Mouse (Mus musculus) lung, embryonic 14.5 days (tissue): ENCODE data around the gene Gm12169. TPM values are rescaled to one million over a fixed set of nuclear protein-coding genes. Genes with fewer than 3 reads are reported as not detected.

ENCODE experiments used
- ATAC-seq: fragments of 200-750 bp; cut with Nextera tagmentation; 2 replicates; pipeline ENCODE4 v1.8.0; 2017; ENCODE audit warnings: mild to moderate bottlenecking, moderate TSS enrichment, moderate library complexity; ENCODE audit not compliant: insufficient read depth
- DNase-seq: peaks from one replicate; pipeline ENCODE4 v3.0.0-alpha.2; 2015
- H3K27ac ChIP-seq: fragments of 300-500 bp; sonication (generic); 2 replicates; pipeline ENCODE4 v1.5.1; 2014; ENCODE audit warnings: low read depth, mild to moderate bottlenecking, moderate library complexity
- H3K27me3 ChIP-seq: fragments of 300-500 bp; sonication (generic); 2 replicates; pipeline ENCODE4 v1.6.1; 2014; ENCODE audit warnings: low read length, control low read depth; ENCODE audit not compliant: insufficient read depth
- H3K36me3 ChIP-seq: fragments of 300-500 bp; sonication (generic); 2 replicates; pipeline ENCODE4 v1.6.1; 2014; ENCODE audit warnings: control low read depth; ENCODE audit not compliant: insufficient read depth
- H3K4me1 ChIP-seq: fragments of 300-500 bp; sonication (generic); 2 replicates; pipeline ENCODE4 v1.6.1; 2014; ENCODE audit warnings: antibody characterized with exemption, control low read depth; ENCODE audit not compliant: insufficient read depth
- H3K4me2 ChIP-seq: fragments of 300-500 bp; sonication (generic); 2 replicates; pipeline ENCODE4 v1.6.1; 2014; ENCODE audit warnings: mild to moderate bottlenecking
- H3K4me3 ChIP-seq: fragments of 300-500 bp; sonication (generic); 2 replicates; pipeline ENCODE4 v1.5.1; 2014; ENCODE audit warnings: low read depth, low read length
- H3K9ac ChIP-seq: fragments of 300-500 bp; sonication (generic); 2 replicates; pipeline ENCODE4 v1.6.1; 2014
- H3K9me3 ChIP-seq: fragments of 300-500 bp; sonication (generic); 2 replicates; pipeline ENCODE4 v1.6.1; 2016; ENCODE audit warnings: low read depth, low read length, control low read depth
- CTCF ChIP-seq: IDR thresholded peaks from 2 replicates; pipeline ENCODE4 v1.5.1; 2016; ENCODE audit warnings: antibody characterized with exemption, low read depth
- WGBS: fragments of 180-500 bp; shearing (Covaris S2); extraction: QIAGEN DNeasy Blood & Tissue Kit; methylation state at CpG from one replicate; pipeline ENCODE4 v1.1.7; 2014; 5-methylcytosine and 5-hydroxymethylcytosine counted together
- polyA plus RNA-seq: library from polyadenylated mRNA; unstranded; fragments of >200 nt; fragmentation: Nextera tagmentation; extraction: Ambion mirVana; gene quantifications from 2 replicates; pipeline ENCODE4 v1.2.1, GENCODE M21; 2014

Gm12169 gene
- polyA plus RNA-seq, 1 experiment from 2014 or later = not detected

DNA sequence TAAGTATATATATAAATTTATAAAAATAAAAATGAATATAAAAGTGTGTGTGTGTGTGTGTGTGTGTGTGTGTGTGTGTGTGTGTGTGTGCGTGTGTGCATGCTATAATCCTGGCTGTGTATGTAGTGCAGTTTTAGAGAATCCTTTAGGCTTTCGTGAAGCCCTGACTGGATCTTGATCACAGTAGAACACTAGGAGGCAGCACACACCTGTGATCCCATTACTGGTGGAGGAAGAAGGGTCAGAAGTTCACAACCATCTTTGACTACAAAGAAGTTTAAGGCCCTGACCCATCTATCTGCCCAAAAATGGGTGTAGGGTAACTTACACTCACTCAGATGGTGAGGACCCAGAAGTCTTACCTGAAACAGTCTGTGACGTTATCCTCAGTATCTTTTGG is 1.3 kb upstream of the Gm12169 start:
- H3K9me3 ChIP-seq = no peaks in the 10 kb centered on the region
- no peak overlapping the region for H3K4me3 ChIP-seq
- DNase-seq (no peak), ATAC-seq (no peak)
- no peak overlapping the region for H3K9ac ChIP-seq
- H3K36me3 ChIP-seq = no peaks in the 10 kb centered on the region
- H3K27me3 ChIP-seq = no peaks in the 10 kb centered on the region
- 81% methylated on average over 3 of the region's 3 CpGs for WGBS
- H3K4me2 ChIP-seq = no peak overlapping the region
- H3K4me1 ChIP-seq = no peaks in the 10 kb centered on the region
- 0 out of 2 replicates have a peak, but pooled peaks have one; percentile 24 for TF ChIP-seq CTCF
- no peak overlapping the region for H3K27ac ChIP-seq

DNA sequence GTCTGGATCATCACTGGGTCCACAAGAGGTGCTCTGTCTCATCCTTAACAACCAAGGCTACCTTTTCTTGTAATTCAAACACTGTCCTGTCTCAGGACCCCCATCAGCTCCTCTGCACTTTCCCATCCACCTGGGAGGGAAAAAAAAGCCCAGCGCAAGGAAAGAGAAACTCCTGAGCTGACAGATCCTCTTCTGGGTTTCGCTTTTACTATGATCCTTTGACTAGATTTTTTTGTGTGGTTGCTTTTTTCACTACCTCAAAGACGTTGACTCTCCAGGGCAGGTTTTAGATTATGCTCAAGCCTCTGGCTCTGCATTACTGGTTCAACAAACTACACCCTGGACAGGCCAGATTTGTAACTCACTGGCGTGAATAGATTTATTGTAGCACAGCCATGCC is 6.1 kb downstream of the Gm12169 start:
- Histone ChIP-seq H3K4me1 (no peaks in the 10 kb centered on the region), H3K4me2 (no peak overlapping the region), H3K9me3 (no peaks in the 10 kb centered on the region), H3K27me3 (no peaks in the 10 kb centered on the region), H3K4me3 (no peak overlapping the region), H3K9ac (no peak overlapping the region), H3K36me3 (no peaks in the 10 kb centered on the region), H3K27ac (no peak overlapping the region)
- no peak for ATAC-seq
- DNase-seq = peak; percentile 2
- no peak for TF ChIP-seq CTCF
- WGBS = 55% methylated on average over 4 of the region's 4 CpGs

DNA sequence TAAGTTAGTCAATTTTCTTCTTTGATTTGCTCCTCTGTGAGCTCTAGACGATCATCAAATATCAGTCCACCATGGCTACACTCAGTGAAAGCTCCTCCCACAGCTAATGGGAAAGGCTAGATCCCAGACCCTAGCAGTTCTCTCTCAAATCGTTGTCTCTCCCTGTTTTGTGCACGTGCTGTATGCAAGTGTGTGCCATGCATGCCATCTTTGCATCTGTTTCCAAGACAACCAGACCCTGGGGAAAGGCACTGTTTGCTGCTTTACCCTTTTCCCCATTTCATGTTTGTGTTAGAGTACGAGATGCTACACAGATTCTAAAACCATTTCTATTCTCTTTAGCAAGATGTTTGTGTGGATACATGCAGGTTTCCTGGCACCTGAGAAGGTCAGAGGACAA is 13.0 kb downstream of the Gm12169 start:
- Histone ChIP-seq H3K4me3 (no peak overlapping the region), H3K27ac (no peak overlapping the region), H3K27me3 (no peaks in the 10 kb centered on the region), H3K4me2 (no peak overlapping the region), H3K36me3 (no peaks in the 10 kb centered on the region), H3K4me1 (no peaks in the 10 kb centered on the region), H3K9me3 (no peaks in the 10 kb centered on the region), H3K9ac (no peak overlapping the region)
- DNase-seq (no peak), ATAC-seq (no peak)
- TF ChIP-seq CTCF = no peak
- WGBS = 73% methylated on average over 4 of the region's 4 CpGs

DNA sequence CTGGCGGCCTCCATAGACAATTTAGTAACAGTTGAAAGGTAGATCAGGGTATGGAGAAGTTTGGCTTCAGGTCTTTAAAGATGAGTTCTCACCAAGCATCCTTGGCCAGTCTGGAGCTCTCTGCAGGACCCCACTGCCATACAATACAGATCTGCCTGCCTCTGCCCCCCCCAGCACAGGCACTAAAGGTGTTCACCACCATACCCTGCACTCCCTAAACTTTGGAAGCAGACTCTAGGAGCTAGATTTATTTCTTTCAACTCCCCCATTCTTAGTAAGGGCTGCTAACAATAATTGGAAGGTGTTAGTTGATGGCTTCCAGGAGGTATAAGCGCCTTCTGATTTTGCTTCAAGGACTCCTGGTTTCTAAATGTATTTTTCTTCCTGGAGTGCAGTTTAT is 19.5 kb downstream of the Gm12169 start:
- Histone ChIP-seq H3K4me2 (no peak overlapping the region), H3K27ac (no peak overlapping the region), H3K9me3 (no peaks in the 10 kb centered on the region), H3K4me3 (no peak overlapping the region), H3K4me1 (no peaks in the 10 kb centered on the region), H3K9ac (no peak overlapping the region), H3K36me3 (no peaks in the 10 kb centered on the region), H3K27me3 (no peaks in the 10 kb centered on the region)
- TF ChIP-seq CTCF = no peak
- WGBS = 72% methylated on average over 2 of the region's 2 CpGs
- DNase-seq (peak; percentile 9), ATAC-seq (no peak)

DNA sequence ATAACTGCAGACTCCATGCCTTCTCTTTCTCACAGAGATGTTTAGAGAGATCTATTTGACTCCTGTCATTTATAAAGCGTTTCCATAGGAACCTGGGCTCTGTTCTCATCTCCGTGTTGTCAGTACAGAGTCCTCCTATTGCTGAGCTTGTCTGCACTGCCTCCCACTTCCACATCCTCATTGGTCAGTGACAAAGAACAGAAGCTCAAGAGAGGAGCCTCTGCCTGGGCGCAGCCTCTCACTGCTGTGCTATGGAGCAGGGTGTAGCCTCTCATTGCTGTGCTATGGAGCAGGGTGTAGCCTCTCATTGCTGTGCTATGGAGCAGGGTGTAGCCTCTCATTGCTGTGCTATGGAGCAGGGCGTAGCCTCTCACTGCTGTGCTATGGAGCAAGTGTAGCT is 25.7 kb downstream of the Gm12169 start:
- no peak overlapping the region for H3K9ac ChIP-seq
- no peak overlapping the region for H3K4me3 ChIP-seq
- no peaks in the 10 kb centered on the region for H3K4me1 ChIP-seq
- no peak overlapping the region for H3K4me2 ChIP-seq
- DNase-seq (no peak), ATAC-seq (no peak)
- 76% methylated on average over 4 of the region's 4 CpGs for WGBS
- TF ChIP-seq CTCF = no peak
- no peaks in the 10 kb centered on the region for H3K36me3 ChIP-seq
- H3K9me3 ChIP-seq = no peaks in the 10 kb centered on the region
- H3K27me3 ChIP-seq = no peaks in the 10 kb centered on the region
- H3K27ac ChIP-seq = no peak overlapping the region

DNA sequence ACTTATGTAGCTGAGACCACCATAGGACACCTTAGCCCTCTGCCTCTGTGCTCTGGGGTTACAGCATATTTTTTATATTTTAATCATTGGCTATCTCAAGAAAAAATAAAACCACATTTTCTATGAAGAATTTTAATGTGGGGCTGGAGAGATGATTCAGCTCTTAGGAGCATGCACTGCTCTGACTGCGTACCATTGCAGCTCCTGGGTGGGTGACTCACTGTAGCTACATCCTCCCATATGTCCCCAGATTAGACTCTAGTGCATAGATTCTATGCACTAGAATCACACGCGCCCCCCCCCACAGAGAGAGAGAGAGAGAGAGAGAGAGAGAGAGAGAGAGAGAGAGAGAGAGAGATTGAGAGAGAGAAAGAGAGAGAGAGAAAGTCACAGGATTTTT is 28.7 kb downstream of the Gm12169 start:
- no peak overlapping the region for H3K4me3 ChIP-seq
- no peak overlapping the region for H3K9ac ChIP-seq
- no peak for DNase-seq
- H3K36me3 ChIP-seq = no peaks in the 10 kb centered on the region
- H3K27me3 ChIP-seq = no peaks in the 10 kb centered on the region
- no peak for TF ChIP-seq CTCF
- H3K9me3 ChIP-seq = no peaks in the 10 kb centered on the region
- no peaks in the 10 kb centered on the region for H3K4me1 ChIP-seq
- ATAC-seq = no peak
- WGBS = 82% methylated on average over 3 of the region's 3 CpGs
- no peak overlapping the region for H3K27ac ChIP-seq
- H3K4me2 ChIP-seq = no peak overlapping the region

DNA sequence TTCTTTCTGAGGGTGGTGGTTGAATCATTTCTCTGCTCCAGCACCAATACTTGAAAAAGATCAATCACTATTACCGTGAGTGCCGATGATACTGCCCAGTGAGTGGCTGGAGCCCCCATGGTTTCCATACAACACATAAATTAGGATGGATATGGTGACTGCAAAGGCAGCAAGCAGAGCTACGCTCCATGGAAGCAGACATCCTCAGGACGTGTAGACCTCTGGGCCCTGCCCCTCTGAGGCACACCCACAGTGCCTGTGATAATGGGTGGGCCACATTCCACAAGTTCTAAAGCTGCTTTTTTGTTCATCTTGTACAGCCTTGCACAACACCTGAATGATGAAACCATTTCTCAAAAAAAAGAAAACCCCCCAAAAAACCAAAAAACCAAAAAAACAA is 37.1 kb downstream of the Gm12169 start:
- no peaks in the 10 kb centered on the region for H3K9me3 ChIP-seq
- H3K4me3 ChIP-seq = no peak overlapping the region
- no peaks in the 10 kb centered on the region for H3K36me3 ChIP-seq
- 70% methylated on average over 4 of the region's 4 CpGs for WGBS
- H3K27ac ChIP-seq = no peak overlapping the region
- no peak overlapping the region for H3K4me2 ChIP-seq
- no peak for TF ChIP-seq CTCF
- DNase-seq (no peak), ATAC-seq (no peak)
- no peaks in the 10 kb centered on the region for H3K4me1 ChIP-seq
- no peaks in the 10 kb centered on the region for H3K27me3 ChIP-seq
- no peak overlapping the region for H3K9ac ChIP-seq

DNA sequence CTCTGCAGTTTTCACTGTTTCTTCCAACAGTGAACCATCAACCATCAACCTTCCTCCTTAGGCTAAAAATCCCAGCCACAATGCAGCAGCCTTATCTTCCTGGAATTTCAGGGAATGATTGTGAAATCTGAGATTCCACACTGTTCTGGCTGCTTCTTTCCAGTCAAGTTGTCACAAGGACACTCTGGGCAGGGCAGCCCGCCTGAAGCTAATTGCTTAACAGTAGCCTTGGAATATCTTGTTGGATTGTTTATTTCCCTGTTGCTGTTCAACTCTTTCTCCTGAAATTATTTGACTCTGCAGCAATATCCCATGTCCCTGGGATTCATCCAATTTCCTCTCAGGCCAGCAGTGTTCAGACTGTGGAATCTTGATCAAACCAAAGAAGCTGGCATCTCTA is 40.7 kb downstream of the Gm12169 start:
- no peak overlapping the region for H3K4me3 ChIP-seq
- TF ChIP-seq CTCF = no peak
- no peaks in the 10 kb centered on the region for H3K36me3 ChIP-seq
- ATAC-seq (peak; percentile 52; the same call in 1 of the 2 replicates), DNase-seq (peak; percentile 25)
- no peaks in the 10 kb centered on the region for H3K27me3 ChIP-seq
- no peak overlapping the region for H3K9ac ChIP-seq
- no peak overlapping the region for H3K27ac ChIP-seq
- no peaks in the 10 kb centered on the region for H3K9me3 ChIP-seq
- no peak overlapping the region for H3K4me2 ChIP-seq
- 38% methylated on average over 1 of the region's 1 CpGs for WGBS
- no peaks in the 10 kb centered on the region for H3K4me1 ChIP-seq
